In the genomic region with DNA sequence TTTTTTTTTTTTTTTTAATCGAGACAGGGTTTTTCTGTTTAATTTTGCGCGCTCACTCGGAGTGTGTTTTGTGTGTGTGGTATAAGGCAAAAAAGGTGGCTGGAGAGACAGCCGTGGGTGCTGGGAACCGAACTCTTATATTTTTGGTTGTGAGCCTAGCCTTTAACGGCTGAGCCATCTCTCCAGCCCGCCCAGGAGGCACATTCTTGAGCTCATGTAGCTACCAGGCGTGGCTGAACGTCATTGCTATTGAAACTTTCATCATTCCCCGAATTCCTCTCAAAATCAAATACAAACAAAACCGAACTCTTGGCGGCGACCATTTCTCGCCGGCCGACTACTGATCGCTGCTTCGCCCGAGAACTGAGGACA, we compare ENCODE assay signal across 8 mouse cellular contexts. TPM values are rescaled to one million over a fixed set of nuclear protein-coding genes. Genes with fewer than 3 reads are reported as not detected.
A peak's percentile ranks its signal among the peaks of the same experiment; 100 is the strongest.
DNase-seq lines count a peak whose midpoint lies in the region; ATAC-seq and TF ChIP-seq lines count a peak whose summit lies in the region.
"Not testable (repeated sequence)": the region's sequence is repeated elsewhere in the genome, so short reads cannot be mapped to it uniquely, and the experiment has no call there.

No protein-coding gene starts in this region.

- peak; percentile 29 for ATAC-seq in hindbrain, embryonic 12.5 days (ENCODE audit: low FRiP score)
- ATAC-seq in lung, embryonic 16.5 days (ENCODE audit: low read depth): peak; percentile 49

- not testable (repeated sequence) for H3K27me3 ChIP-seq in hindbrain, embryonic 12.5 days; lung, embryonic 16.5 days (ENCODE audit: control insufficient read depth, insufficient read depth, low read depth, low read length); thymus, adult 2 months (ENCODE audit: control insufficient read depth, insufficient read depth, low read length)

- not testable (repeated sequence) for TF ChIP-seq CTCF in thymus, adult 2 months (IDR thresholded peaks at IDR 0.05; ENCODE audit: borderline replicate concordance, control insufficient read depth, extremely low read depth, insufficient read depth, low read length, poor library complexity)

- WGBS in hindbrain, embryonic 12.5 days: under 1% methylated on average over 20 of the region's 20 CpGs
- WGBS in lung, embryonic 16.5 days: 0% methylated on average over 20 of the region's 20 CpGs
- WGBS in thymus, adult 2 months: under 1% methylated on average over 20 of the region's 20 CpGs

- peak overlapping the region; percentile 58 for H3K4me2 ChIP-seq in hindbrain, embryonic 12.5 days (replicated peaks)
- H3K4me2 ChIP-seq in lung, embryonic 16.5 days (ENCODE audit: low read depth, low read length): peak overlapping the region; percentile 71

- peaks cover 10% of the 10 kb centered on the region for H3K4me1 ChIP-seq in hindbrain, embryonic 12.5 days
- not testable (repeated sequence) for H3K4me1 ChIP-seq in lung, embryonic 16.5 days (replicated peaks; ENCODE audit: control insufficient read depth, insufficient read depth, low read length)
- peaks cover 27% of the 10 kb centered on the region for H3K4me1 ChIP-seq in thymus, adult 2 months (replicated peaks; ENCODE audit: control insufficient read depth, insufficient read depth, low read length)

- not testable (repeated sequence) for TF ChIP-seq POLR2A in thymus, adult 2 months (IDR thresholded peaks at IDR 0.05; ENCODE audit: control insufficient read depth, extremely low read depth, insufficient read depth, low read length, poor library complexity)

- H3K36me3 ChIP-seq in hindbrain, embryonic 12.5 days; lung, embryonic 16.5 days (ENCODE audit: control insufficient read depth, insufficient read depth, low read length); thymus, adult 2 months (ENCODE audit: control insufficient read depth, insufficient read depth, low read length): not testable (repeated sequence)

- peak overlapping the region; percentile 60 for H3K9ac ChIP-seq in hindbrain, embryonic 12.5 days
- H3K9ac ChIP-seq in lung, embryonic 16.5 days (ENCODE audit: low read length): peak overlapping the region; percentile 74

- H3K4me3 ChIP-seq in hindbrain, embryonic 12.5 days: peak overlapping the region; percentile 57
- H3K4me3 ChIP-seq in lung, embryonic 16.5 days (ENCODE audit: low read length): peak overlapping the region; percentile 67
- peak overlapping the region; percentile 59 for H3K4me3 ChIP-seq in thymus, adult 2 months (ENCODE audit: control insufficient read depth, insufficient read depth, low read length)

- peak; percentile 41 for DNase-seq in MEL-GATA-1-ER (ENCODE audit: extremely low read depth, low read depth)
- peak; percentile 85 to 87 for DNase-seq in cerebellum, postnatal 14 days
- DNase-seq in frontal cortex, postnatal 10 days (ENCODE audit: low spot score in 2 of 2): peak; percentile 39 to 75
- peak; percentile 80 to 82 for DNase-seq in layer of hippocampus, postnatal 10 days (ENCODE audit: low spot score in 2 of 2)
- peak; percentile 56 for DNase-seq in ovary, adult 18-20 months (ENCODE audit: low spot score)
- DNase-seq in thymus, adult 2 months: peak; percentile 60

- H3K9me3 ChIP-seq in hindbrain, embryonic 12.5 days (replicated peaks); lung, embryonic 16.5 days (ENCODE audit: control insufficient read depth, low read length): not testable (repeated sequence)

- H3K27ac ChIP-seq in hindbrain, embryonic 12.5 days: peak overlapping the region; percentile 78
- peak overlapping the region; percentile 93 for H3K27ac ChIP-seq in lung, embryonic 16.5 days (ENCODE audit: low read length)
- peak overlapping the region; percentile 74 for H3K27ac ChIP-seq in thymus, adult 2 months (ENCODE audit: control insufficient read depth, insufficient read depth, low read length)

RNA-seq across cellular contexts. Expression of a gene that starts 9.7 kb away (rescaled TPM):
- polyA plus RNA-seq in hindbrain, embryonic 12.5 days (2016; fragmentation: Nextera tagmentation; extraction: Ambion mirVana): not detected in 2 replicates
- under 1 TPM in 1 of 2 experiments, not detected in 1; 0.20 TPM for total RNA-seq in layer of hippocampus, postnatal 10 days (2021)
- 0.25 and 0.33 TPM in 2 replicates for polyA plus RNA-seq in lung, embryonic 16.5 days (2015; fragmentation: Nextera tagmentation; extraction: Ambion mirVana)
- 0.96 and 2.6 TPM in 2 replicates for polyA plus RNA-seq in thymus, adult 2 months (2012; rRNA removed)

RNA-seq across cellular contexts. Expression of a gene that starts 27.4 kb away (rescaled TPM):
- polyA plus RNA-seq in hindbrain, embryonic 12.5 days (2016; fragmentation: Nextera tagmentation; extraction: Ambion mirVana): not detected in 2 replicates
- total RNA-seq in layer of hippocampus, postnatal 10 days (2021): not detected
- polyA plus RNA-seq in lung, embryonic 16.5 days (2015; fragmentation: Nextera tagmentation; extraction: Ambion mirVana): not detected in 2 replicates
- polyA plus RNA-seq in thymus, adult 2 months (2012; rRNA removed): 0.59 TPM in 1 of 2 replicates, not detected in the other

RNA-seq across cellular contexts. Expression of a gene that starts 27.4 kb away (rescaled TPM):
- polyA plus RNA-seq in hindbrain, embryonic 12.5 days (2016; fragmentation: Nextera tagmentation; extraction: Ambion mirVana): 0.25 TPM in 1 of 2 replicates, not detected in the other
- not detected for total RNA-seq in layer of hippocampus, postnatal 10 days (2021)
- polyA plus RNA-seq in lung, embryonic 16.5 days (2015; fragmentation: Nextera tagmentation; extraction: Ambion mirVana): 0.29 and 0.33 TPM in 2 replicates
- polyA plus RNA-seq in thymus, adult 2 months (2012; rRNA removed): 0.54 and 0.85 TPM in 2 replicates

Comparison
In these comparisons a context has a peak if more than half of its experiments do, and no peak if none do; other contexts are left out.
1. Peak in every context shown above with its lines: DNase-seq, ATAC-seq, H3K4me3 ChIP-seq and H3K27ac ChIP-seq.